Mouse (Mus musculus): ENCODE data around the gene Slc6a6.

Slc6a6 gene

DNA sequence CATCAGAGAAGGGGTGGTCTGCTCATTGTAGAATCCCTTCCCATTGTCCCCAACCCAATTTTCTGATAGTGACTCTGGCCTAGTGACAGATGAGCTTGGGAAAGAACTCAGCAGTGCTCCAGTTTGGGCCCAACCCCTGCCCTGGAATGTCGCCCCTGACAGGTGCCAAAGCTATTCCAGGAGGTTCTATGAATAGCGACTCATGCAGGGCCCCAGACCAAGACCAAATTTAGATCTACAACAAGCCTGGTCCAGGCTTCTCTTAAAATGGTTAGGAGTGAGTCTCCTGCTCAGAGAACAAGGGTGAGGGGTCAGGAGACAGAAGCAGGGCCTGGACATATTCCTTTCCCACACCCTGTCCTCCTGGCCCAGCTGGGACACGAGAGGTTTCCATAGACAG, 101.2 kb downstream of the Slc6a6 start:
- no peak for DNase-seq (ENCODE audit: low spot score)

DNA sequence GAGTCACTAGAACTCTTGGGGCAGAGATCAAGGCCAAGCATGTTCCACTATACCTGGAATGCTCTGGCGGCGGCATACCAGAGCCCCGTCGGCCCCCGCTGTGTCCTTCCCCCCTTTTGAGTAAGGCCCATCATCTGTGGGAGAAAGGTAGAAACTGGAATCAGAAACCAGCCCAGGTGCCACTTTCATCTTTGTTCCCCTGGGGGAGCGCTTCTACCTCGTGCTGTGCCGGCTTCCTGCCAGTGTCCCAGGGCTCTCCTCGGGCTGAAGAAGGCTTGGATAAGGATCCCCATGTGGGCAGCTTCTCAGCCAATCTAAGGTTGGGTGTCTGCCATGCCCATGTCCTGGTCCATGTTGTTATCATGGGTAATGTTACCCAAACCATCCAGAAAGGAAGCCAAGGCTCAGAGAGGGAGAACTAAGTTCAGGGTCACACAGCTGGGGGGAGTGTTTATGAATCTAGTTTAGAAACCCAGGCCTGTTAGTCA, 104.5 kb downstream of the Slc6a6 start:
- no peak for DNase-seq (ENCODE audit: low spot score)

DNA sequence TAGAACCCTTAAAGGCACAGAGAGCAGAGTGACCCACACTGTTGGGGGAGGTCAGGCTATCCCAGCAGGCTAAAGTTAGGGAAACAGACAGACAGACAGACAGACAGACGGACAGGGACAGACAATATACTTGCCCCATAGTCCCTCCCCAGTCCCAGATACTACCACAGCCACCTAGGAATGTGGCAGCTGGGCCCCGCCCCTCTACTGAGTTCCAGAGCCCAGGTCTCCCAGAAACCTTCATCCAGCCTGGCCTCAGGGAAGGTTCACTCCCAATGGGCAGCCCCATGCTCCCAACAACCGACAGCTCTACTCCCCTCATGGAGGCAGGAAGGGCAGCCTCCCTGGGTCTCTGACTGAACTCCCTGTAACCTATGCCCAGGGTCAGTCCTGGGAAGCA, 111.8 kb downstream of the Slc6a6 start:
- no peak for DNase-seq (ENCODE audit: low spot score)

DNA sequence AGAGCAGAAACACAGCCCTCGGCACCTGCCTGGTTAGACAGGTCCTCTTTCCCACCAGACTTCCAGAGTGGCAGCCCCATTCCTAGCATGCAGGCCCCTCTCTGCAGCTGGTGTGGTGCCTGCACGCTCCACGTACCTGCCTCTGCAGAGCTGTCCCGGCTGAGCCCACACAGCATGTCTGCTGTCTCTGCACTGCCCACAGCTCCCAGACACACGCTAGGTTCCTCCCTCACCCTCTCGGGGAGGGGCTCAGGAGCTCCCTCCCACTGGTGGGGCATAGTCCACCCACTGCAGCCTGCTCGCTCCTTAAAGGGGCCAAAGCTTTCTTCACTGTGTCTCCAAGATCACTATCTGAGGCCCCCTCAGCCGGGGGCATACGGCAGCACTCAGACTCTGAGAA, 112.2 kb downstream of the Slc6a6 start:
- DNase-seq (ENCODE audit: low spot score) = no peak

DNA sequence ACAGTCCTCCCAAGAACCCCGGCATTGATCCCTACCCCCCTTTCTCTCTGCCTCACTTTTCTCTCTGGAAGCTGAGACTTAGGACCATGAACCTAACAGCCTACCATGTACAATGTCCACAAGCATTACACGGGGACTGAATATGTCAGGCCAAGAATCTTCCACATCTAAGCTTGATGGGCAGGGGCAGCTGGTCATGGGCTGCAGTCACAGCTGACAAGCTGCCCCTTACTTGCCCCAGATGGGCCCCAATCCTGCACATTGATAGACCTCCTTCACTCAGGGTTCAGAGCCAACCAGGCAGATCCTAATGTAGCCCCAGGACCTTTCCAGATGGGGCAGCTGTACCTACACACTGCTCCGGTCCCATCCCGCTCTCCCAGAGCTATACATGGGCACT, 112.9 kb downstream of the Slc6a6 start:
- DNase-seq (ENCODE audit: low spot score) = no peak

DNA sequence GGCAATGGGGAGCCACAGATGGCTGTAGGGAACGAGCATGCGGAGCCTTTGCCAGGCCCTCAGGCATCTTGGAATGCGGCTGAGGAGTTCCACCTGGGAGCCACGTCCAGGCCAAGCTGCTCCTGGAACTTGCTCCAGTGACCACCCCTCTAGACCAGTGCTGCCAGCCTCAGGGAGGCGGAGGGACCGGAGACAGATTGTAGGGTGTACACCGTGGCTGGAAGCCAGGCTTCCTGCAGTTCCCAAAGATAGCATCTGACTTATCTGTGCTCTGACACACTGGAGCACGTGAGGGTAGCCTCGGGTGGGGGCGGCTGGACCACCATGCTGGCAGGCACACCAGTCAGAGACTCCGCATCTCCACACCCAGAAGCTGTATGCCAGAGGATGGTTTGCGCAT, 114.6 kb downstream of the Slc6a6 start:
- no peak for DNase-seq (ENCODE audit: low spot score)

DNA sequence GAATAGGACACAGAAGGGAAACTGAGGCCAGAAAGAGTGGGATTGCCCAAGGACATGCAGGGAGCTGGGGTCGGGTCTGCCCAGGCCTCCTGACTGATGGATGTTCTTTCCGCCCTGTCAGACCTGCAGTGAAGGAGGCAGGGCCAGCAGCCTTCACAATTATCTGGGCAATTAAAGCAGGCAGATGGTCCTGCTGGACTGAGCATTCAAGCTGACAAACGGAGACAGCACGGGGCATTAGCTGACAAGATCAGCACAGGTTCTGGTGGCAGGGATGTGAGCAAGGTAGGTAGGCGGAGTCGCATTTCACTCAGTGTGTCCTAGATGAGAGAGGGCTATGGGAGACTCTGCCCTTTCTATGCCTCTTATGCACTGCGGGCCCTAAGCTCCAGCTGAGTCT, 120.3 kb downstream of the Slc6a6 start:
- DNase-seq (ENCODE audit: low spot score) = no peak

DNA sequence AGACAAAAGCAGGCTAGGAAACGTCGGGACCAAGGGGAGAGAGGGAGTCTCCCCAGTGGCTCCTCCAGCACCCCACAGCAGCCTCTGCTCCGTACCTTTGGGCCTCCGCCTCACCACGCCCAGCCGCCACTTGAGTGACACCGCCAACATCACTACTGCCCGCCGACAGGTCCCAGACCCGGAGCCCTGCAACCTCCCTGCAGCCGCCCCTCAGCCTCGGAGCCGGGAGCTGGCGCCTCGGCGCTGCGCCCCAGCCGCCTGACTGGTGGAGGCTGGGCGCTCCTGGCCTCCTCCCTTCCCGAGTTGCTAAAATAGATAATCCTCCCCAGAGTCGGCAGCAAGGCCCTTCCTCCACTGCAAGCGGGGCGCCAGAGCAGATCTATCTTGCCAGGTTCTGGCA, 123.3 kb downstream of the Slc6a6 start:
- no peak for DNase-seq (ENCODE audit: low spot score)

DNA sequence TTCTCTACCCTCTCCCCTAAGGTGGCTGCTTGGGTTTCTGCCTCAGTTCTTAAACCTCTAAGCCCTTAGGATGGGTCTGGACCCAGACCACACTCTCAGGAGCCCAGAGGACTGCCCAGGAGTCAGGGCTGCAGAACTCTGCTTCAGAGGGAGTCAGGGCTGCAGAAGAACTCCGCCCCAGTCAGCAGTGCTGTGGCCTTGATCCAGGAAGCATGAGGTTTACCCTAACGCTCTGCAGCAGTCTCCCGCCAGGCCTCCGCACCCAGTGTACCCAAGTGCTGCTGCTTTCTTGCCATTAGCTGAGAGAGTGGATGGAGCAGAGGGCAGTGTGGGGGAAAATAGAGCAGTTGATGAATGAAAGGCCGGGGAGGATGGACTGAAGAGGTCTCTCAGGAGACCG, 124.2 kb downstream of the Slc6a6 start:
- no peak for DNase-seq (ENCODE audit: low spot score)

Data from c-Kit-positive CD71-positive TER-119-positive erythroid progenitor cells, embryonic 14.5 days (primary cell).